Mouse (Mus musculus) G1E (cell line): ENCODE results near the gene Pald1. TPM values are rescaled to one million over a fixed set of nuclear protein-coding genes. Genes with fewer than 3 reads are reported as not detected.

Source experiments
- ATAC-seq: 2 replicates; pipeline ENCODE4 v1.8.0; 2016; ENCODE audit warnings: mild to moderate bottlenecking; ENCODE audit not compliant: insufficient number of reproducible peaks, poor library complexity, low FRiP score, severe bottlenecking; ENCODE audit errors: extremely low read depth
- DNase-seq: peaks from one replicate; pipeline ENCODE4 v3.0.0; 2012; ENCODE audit warnings: low spot score
- H3K27me3 ChIP-seq: 2 replicates; pipeline ENCODE4 v1.6.1; 2012; ENCODE audit warnings: mild to moderate bottlenecking, low read length, inconsistent platforms; ENCODE audit not compliant: insufficient read depth
- H3K36me3 ChIP-seq: replicated peaks from 2 replicates; pipeline ENCODE3; 2012; ENCODE audit warnings: mild to moderate bottlenecking, inconsistent platforms
- H3K4me1 ChIP-seq: 2 replicates; pipeline ENCODE4 v1.6.1; 2012; ENCODE audit warnings: low read depth, low read length, inconsistent platforms, mixed read lengths; ENCODE audit not compliant: insufficient read depth
- H3K4me3 ChIP-seq: 2 replicates; pipeline ENCODE4 v1.5.1; 2012; ENCODE audit warnings: low read depth, mild to moderate bottlenecking, inconsistent platforms, low read length, moderate library complexity, mixed read lengths
- H3K9me3 ChIP-seq: replicated peaks from 2 replicates; pipeline ENCODE4 v1.6.1; 2012; ENCODE audit warnings: inconsistent platforms
- CTCF ChIP-seq: IDR thresholded peaks from 2 replicates; pipeline ENCODE4 v1.5.1; 2012; ENCODE audit warnings: low read depth, low read length, inconsistent platforms, mixed read lengths
- GATA1 ChIP-seq: IDR thresholded peaks from 2 replicates; pipeline ENCODE4 v1.6.1; 2012; ENCODE audit warnings: borderline replicate concordance, low read length, inconsistent platforms, mixed read lengths
- GATA2 ChIP-seq: IDR thresholded peaks from 2 replicates; pipeline ENCODE4 v1.6.1; 2012; ENCODE audit warnings: low read depth, low read length, inconsistent platforms, borderline replicate concordance
- POLR2AphosphoS5 ChIP-seq: IDR thresholded peaks from 2 replicates; pipeline ENCODE4 v1.6.1; 2012; ENCODE audit warnings: low read depth, low read length, inconsistent platforms; ENCODE audit not compliant: insufficient replicate concordance
- TAL1 ChIP-seq: conservative IDR thresholded peaks from 2 replicates; pipeline ENCODE4 v1.6.1; 2012; ENCODE audit warnings: low read depth, low read length, inconsistent platforms, mixed read lengths
- polyA plus RNA-seq: library from polyadenylated mRNA; stranded (reverse); fragments of >175 nt; gene quantifications from 2 replicates; pipeline ENCODE4 v1.2.3, GENCODE M21; 2012
- total RNA-seq, 2 experiments: library from RNA; stranded (forward) in 1 of 2; stranded (reverse) in 1 of 2; fragments of 200-1000 nt in 1 of 2; fragments of >200 nt in 1 of 2; fragmentation: Nextera tagmentation in 1 of 2; gene quantifications; 2 replicates each; pipeline ENCODE4 v1.2.3; 2014 to 2017

Gene Pald1
- total and polyA plus RNA-seq, 3 experiments: 0.03 TPM; not detected in 2

DNA sequence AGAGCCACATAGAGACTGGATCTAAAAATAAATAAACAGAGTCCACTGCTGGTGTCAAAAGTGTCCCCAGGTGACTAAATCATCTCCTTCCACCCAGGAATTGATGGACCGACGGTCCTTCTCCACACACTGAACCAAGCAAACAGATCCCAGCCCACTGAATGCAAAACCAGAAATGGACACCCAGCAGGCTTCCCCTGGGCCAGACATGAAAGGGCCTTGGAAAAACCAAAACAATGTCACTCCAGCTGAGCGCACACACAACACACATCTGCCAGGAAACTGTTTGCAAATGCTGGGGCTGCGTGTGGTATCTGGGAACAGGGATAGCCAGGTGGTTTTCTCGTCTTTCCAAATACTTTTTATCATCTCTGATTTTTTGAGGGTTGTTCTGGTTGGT lies 13.6 kb downstream of the Pald1 start:
- DNase-seq (no peak), ATAC-seq (no peak)
- no peaks in the 10 kb centered on the region for H3K9me3 ChIP-seq
- H3K4me3 ChIP-seq: no peak overlapping the region
- no peaks in the 10 kb centered on the region for H3K36me3 ChIP-seq
- H3K4me1 ChIP-seq: no peaks in the 10 kb centered on the region; the same call in 1 of the 2 replicates
- TF ChIP-seq GATA1: no peak
- TF ChIP-seq TAL1: no peak
- no peak for TF ChIP-seq GATA2
- TF ChIP-seq POLR2AphosphoS5: no peak
- no peak for TF ChIP-seq CTCF
- no peaks in the 10 kb centered on the region for H3K27me3 ChIP-seq

GRCm38 (mm10) chr10:61365902-61366301 lies 17.4 kb downstream of the Pald1 start:
- H3K4me1 ChIP-seq: no peaks in the 10 kb centered on the region
- no peaks in the 10 kb centered on the region for H3K36me3 ChIP-seq
- no peaks in the 10 kb centered on the region for H3K27me3 ChIP-seq
- no peak for ATAC-seq
- H3K4me3 ChIP-seq: no peak overlapping the region
- H3K9me3 ChIP-seq: no peaks in the 10 kb centered on the region
- TF ChIP-seq GATA1: no peak
- TF ChIP-seq POLR2AphosphoS5: no peak
- no peak for TF ChIP-seq TAL1
- TF ChIP-seq GATA2: no peak
- no peak for TF ChIP-seq CTCF
- DNase-seq: no peak

- DNase-seq (no peak), ATAC-seq (no peak)
- Histone ChIP-seq H3K9me3 (no peaks in the 10 kb centered on the region), H3K27me3 (no peaks in the 10 kb centered on the region), H3K4me3 (no peak overlapping the region), H3K4me1 (no peaks in the 10 kb centered on the region), H3K36me3 (no peaks in the 10 kb centered on the region)
- TF ChIP-seq TAL1 (no peak), CTCF (no peak), GATA2 (no peak), GATA1 (no peak), POLR2AphosphoS5 (no peak)
Measured at GRCm38 (mm10) chr10:61364431-61364830, 18.9 kb downstream of the Pald1 start.

DNA sequence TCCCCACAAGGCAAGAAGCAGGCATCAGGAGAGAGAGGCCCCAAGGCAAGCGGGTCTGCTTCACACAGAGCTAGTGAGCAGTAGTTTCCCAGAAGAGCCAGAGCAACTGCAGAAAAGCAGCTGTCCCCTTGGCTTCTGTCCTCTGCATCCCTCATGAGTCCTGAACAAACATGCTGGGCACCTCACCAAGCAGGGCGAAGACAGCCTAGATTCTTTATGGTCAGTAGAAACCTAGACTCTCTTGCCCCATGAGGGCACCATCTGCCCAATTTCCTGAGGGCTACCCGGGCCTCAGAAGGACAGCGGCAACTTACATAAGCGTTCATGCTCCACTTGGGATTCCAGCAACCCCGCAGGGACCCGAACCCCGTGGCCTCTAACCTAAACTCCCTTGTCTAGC lies 20.3 kb downstream of the Pald1 start:
- Histone ChIP-seq H3K27me3 (no peaks in the 10 kb centered on the region), H3K9me3 (no peaks in the 10 kb centered on the region), H3K36me3 (no peaks in the 10 kb centered on the region), H3K4me1 (no peaks in the 10 kb centered on the region), H3K4me3 (no peak overlapping the region)
- TF ChIP-seq CTCF (no peak), GATA2 (no peak)
- no peak for DNase-seq
- ATAC-seq: no peak

DNA sequence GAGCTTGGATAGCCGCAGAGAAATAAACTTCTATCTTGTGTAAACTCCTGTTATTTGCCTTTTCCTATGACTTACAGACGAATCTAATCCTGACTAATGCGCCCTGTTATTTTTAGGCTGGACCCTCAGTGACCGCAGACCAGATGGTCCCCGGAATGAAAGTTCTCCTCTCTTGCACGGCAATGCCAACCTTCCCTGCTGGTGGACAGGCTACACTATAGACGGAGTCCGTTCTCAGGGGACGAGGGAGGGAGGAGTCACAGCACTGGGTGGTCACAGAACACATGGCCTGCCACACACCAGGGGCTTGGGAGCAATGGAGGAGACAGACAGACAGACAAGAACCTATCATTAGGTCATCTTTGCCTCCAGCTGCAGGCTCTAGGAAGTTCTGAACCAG lies 20.8 kb downstream of the Pald1 start:
- Histone ChIP-seq H3K4me3 (no peak overlapping the region), H3K36me3 (no peaks in the 10 kb centered on the region), H3K27me3 (no peaks in the 10 kb centered on the region), H3K9me3 (no peaks in the 10 kb centered on the region), H3K4me1 (no peaks in the 10 kb centered on the region)
- DNase-seq (no peak), ATAC-seq (no peak)
- TF ChIP-seq TAL1 (no peak), GATA1 (no peak), POLR2AphosphoS5 (no peak), CTCF (no peak), GATA2 (no peak)

- Histone ChIP-seq H3K27me3 (no peaks in the 10 kb centered on the region), H3K4me3 (no peak overlapping the region), H3K36me3 (no peaks in the 10 kb centered on the region), H3K4me1 (no peaks in the 10 kb centered on the region), H3K9me3 (no peaks in the 10 kb centered on the region)
- TF ChIP-seq CTCF: no peak
- no peak for TF ChIP-seq TAL1
- no peak for TF ChIP-seq GATA2
- TF ChIP-seq GATA1: no peak
- TF ChIP-seq POLR2AphosphoS5: no peak
- DNase-seq (no peak), ATAC-seq (no peak)
Measured at GRCm38 (mm10) chr10:61360667-61361066, 22.7 kb downstream of the Pald1 start.

DNA sequence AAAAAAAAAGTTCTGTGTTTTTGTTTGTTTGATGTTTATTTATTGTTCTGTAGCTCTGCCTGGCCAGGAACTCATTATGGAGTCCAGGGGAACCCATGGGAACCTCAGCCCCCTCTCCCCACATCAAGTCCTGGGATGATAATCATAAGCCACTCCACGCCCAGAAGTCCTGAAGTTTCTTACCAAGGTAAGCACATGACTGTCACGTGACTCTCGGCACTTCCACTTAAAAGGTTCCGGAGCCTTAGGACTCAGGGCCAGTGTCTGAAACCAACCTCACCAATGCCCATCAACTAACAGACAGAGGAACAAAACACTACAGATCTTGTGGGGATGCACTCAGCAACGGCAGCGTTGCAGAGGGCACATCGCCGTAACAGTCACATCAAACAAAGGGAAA lies 23.9 kb downstream of the Pald1 start:
- TF ChIP-seq TAL1: no peak
- TF ChIP-seq GATA1: no peak
- TF ChIP-seq POLR2AphosphoS5: no peak
- TF ChIP-seq CTCF: no peak
- no peak for TF ChIP-seq GATA2
- ATAC-seq: no peak
- no peak overlapping the region for H3K4me3 ChIP-seq

More for the DNA sequence above, 23.9 kb downstream of the Pald1 start:
- Histone ChIP-seq H3K4me1 (no peaks in the 10 kb centered on the region), H3K9me3 (no peaks in the 10 kb centered on the region), H3K27me3 (no peaks in the 10 kb centered on the region), H3K36me3 (no peaks in the 10 kb centered on the region)
- DNase-seq: no peak
